Mouse (Mus musculus) bone marrow, adult 2 months (tissue): Measurements from ENCODE around the gene Map10.

ENCODE experiments used
- CTCF ChIP-seq: fragments of 200-500 bp; IDR thresholded peaks from 2 replicates; pipeline ENCODE4 v1.5.1; 2011; ENCODE audit warnings: low read length, control low read depth; ENCODE audit not compliant: control insufficient read depth, insufficient read depth
- POLR2A ChIP-seq: fragments of 200-500 bp; IDR thresholded peaks from 2 replicates; pipeline ENCODE4 v1.6.1; 2011; ENCODE audit warnings: low read depth, mild to moderate bottlenecking, control low read depth, low read length, borderline replicate concordance; ENCODE audit not compliant: control insufficient read depth

GRCm38 (mm10) chr8:125690166-125690915 is 20.7 kb downstream of the Map10 start:
- TF ChIP-seq POLR2A: no peak
- TF ChIP-seq CTCF: no peak
